Mouse (Mus musculus): ENCODE measurements at regions not wholly inside any gene's neighbourhood (a gene's known extent, or its start where the extent isn't known, plus 50 kb on each side); places are given as distances from the start of the nearest gene placed in this dataset.

- no peak for TF ChIP-seq CTCF (IDR thresholded peaks at IDR 0.05; ENCODE audit: borderline replicate concordance, extremely low read depth, insufficient read depth, insufficient read length)
- TF ChIP-seq POLR2A (IDR thresholded peaks at IDR 0.05; ENCODE audit: borderline replicate concordance, extremely low read depth, insufficient read depth, insufficient read length, poor library complexity, severe bottlenecking), result no peak
Measured at GRCm38 (mm10) chr10:23559980-23560658, 209.5 kb upstream of the Eya4 start.

Data from brain, embryonic 14.5 days (tissue).